ENCODE assay signal across 25 mouse cellular contexts in genomic region chr5:20669456-20669855, GRCm38 (mm10).
DNase-seq lines count a peak whose midpoint lies in the region; ATAC-seq lines count a peak whose summit lies in the region.
"Had no signal": no experiment of that assay in that cellular context is flagged by ENCODE, and none has a peak within 500 bp of the region (broad histone marks: within the 10 kb centered on the region; RNA-seq: fewer than 3 reads in every experiment).

No protein-coding gene starts in this region.

- ATAC-seq in forebrain, embryonic 11.5 days (replicated peaks; ENCODE audit: low FRiP score), result no peak
- no peak for ATAC-seq in forebrain, embryonic 14.5 days
- ATAC-seq in midbrain, embryonic 11.5 days (ENCODE audit: low FRiP score), result no peak
- ATAC-seq in midbrain, embryonic 14.5 days (ENCODE audit: low FRiP score, low TSS enrichment), result no peak
- ATAC-seq: activated CD4-positive, CD25-positive, alpha-beta regulatory T cell, adult 4 months; CD4-positive, CD25-positive, alpha-beta regulatory T cell, adult 4 months; forebrain, embryonic 15.5 days; forebrain, postnatal 0 days; Patski had no signal

- no peak overlapping the region for H3K9ac ChIP-seq in forebrain, embryonic 11.5 days (ENCODE audit: low read length)
- H3K9ac ChIP-seq in forebrain, embryonic 14.5 days (ENCODE audit: low read length), result no peak overlapping the region
- H3K9ac ChIP-seq in midbrain, embryonic 11.5 days (ENCODE audit: low read length), result no peak overlapping the region
- no peak overlapping the region for H3K9ac ChIP-seq in midbrain, embryonic 14.5 days (replicated peaks; ENCODE audit: low read length)
- H3K9ac ChIP-seq: embryonic facial prominence, embryonic 12.5 days; forebrain, embryonic 12.5 days; forebrain, embryonic 15.5 days; forebrain, postnatal 0 days had no signal

- H3K4me1 ChIP-seq in forebrain, embryonic 11.5 days (replicated peaks; ENCODE audit: control insufficient read depth, insufficient read depth, low read length), result no peaks in the 10 kb centered on the region
- H3K4me1 ChIP-seq in forebrain, embryonic 14.5 days (ENCODE audit: control insufficient read depth, insufficient read depth, low read length), result no peaks in the 10 kb centered on the region
- no peaks in the 10 kb centered on the region for H3K4me1 ChIP-seq in heart, embryonic 10.5 days
- no peaks in the 10 kb centered on the region for H3K4me1 ChIP-seq in midbrain, embryonic 11.5 days (ENCODE audit: control insufficient read depth, insufficient read depth, low read length)
- no peaks in the 10 kb centered on the region for H3K4me1 ChIP-seq in midbrain, embryonic 14.5 days (ENCODE audit: control insufficient read depth, insufficient read depth, low read length)
- H3K4me1 ChIP-seq: embryonic facial prominence, embryonic 12.5 days; forebrain, embryonic 12.5 days; forebrain, embryonic 15.5 days had no signal

- H3K36me3 ChIP-seq in forebrain, embryonic 11.5 days (ENCODE audit: control insufficient read depth, insufficient read depth, low read length), result no peaks in the 10 kb centered on the region
- H3K36me3 ChIP-seq in forebrain, embryonic 14.5 days (ENCODE audit: control insufficient read depth, insufficient read depth, low read length), result no peaks in the 10 kb centered on the region
- H3K36me3 ChIP-seq in heart, embryonic 10.5 days, result no peaks in the 10 kb centered on the region
- H3K36me3 ChIP-seq in midbrain, embryonic 11.5 days (ENCODE audit: control insufficient read depth, insufficient read depth, low read length), result no peaks in the 10 kb centered on the region
- no peaks in the 10 kb centered on the region for H3K36me3 ChIP-seq in midbrain, embryonic 14.5 days (ENCODE audit: control insufficient read depth, insufficient read depth, low read length)
- H3K36me3 ChIP-seq: embryonic facial prominence, embryonic 10.5 days; embryonic facial prominence, embryonic 12.5 days; forebrain, embryonic 12.5 days; forebrain, embryonic 15.5 days; G1E had no signal

- WGBS in forebrain, embryonic 11.5 days, result 80% methylated on average over 5 of the region's 5 CpGs
- WGBS in forebrain, embryonic 14.5 days, result 95% methylated on average over 5 of the region's 5 CpGs
- 72% methylated on average over 5 of the region's 5 CpGs for WGBS in heart, embryonic 10.5 days
- 90% methylated on average over 5 of the region's 5 CpGs for WGBS in midbrain, embryonic 11.5 days
- WGBS in midbrain, embryonic 14.5 days, result 92% methylated on average over 5 of the region's 5 CpGs

- no peak overlapping the region for H3K4me2 ChIP-seq in forebrain, embryonic 11.5 days (ENCODE audit: low read depth, low read length, severe bottlenecking)
- no peak overlapping the region for H3K4me2 ChIP-seq in forebrain, embryonic 14.5 days (ENCODE audit: low read length)
- H3K4me2 ChIP-seq in midbrain, embryonic 11.5 days, result no peak overlapping the region
- H3K4me2 ChIP-seq in midbrain, embryonic 14.5 days (ENCODE audit: low read length), result no peak overlapping the region
- H3K4me2 ChIP-seq: embryonic facial prominence, embryonic 12.5 days; forebrain, embryonic 12.5 days; forebrain, embryonic 15.5 days had no signal

- no peaks in the 10 kb centered on the region for H3K9me3 ChIP-seq in forebrain, embryonic 11.5 days (ENCODE audit: control insufficient read depth, low read length)
- no peaks in the 10 kb centered on the region for H3K9me3 ChIP-seq in forebrain, embryonic 14.5 days (replicated peaks; ENCODE audit: control insufficient read depth, low read length)
- H3K9me3 ChIP-seq in heart, embryonic 10.5 days, result no peaks in the 10 kb centered on the region
- H3K9me3 ChIP-seq in midbrain, embryonic 11.5 days (ENCODE audit: control insufficient read depth, low read length), result no peaks in the 10 kb centered on the region
- no peaks in the 10 kb centered on the region for H3K9me3 ChIP-seq in midbrain, embryonic 14.5 days (ENCODE audit: control insufficient read depth, low read length)
- H3K9me3 ChIP-seq: embryonic facial prominence, embryonic 10.5 days; embryonic facial prominence, embryonic 12.5 days; forebrain, embryonic 12.5 days; forebrain, embryonic 15.5 days; G1E had no signal

- no peak overlapping the region for H3K4me3 ChIP-seq in forebrain, embryonic 11.5 days (ENCODE audit: low read depth, low read length)
- H3K4me3 ChIP-seq in forebrain, embryonic 14.5 days (ENCODE audit: low read depth, low read length), result no peak overlapping the region
- H3K4me3 ChIP-seq in heart, embryonic 10.5 days, result no peak overlapping the region
- H3K4me3 ChIP-seq in midbrain, embryonic 11.5 days (ENCODE audit: low read depth, low read length), result no peak overlapping the region
- no peak overlapping the region for H3K4me3 ChIP-seq in midbrain, embryonic 14.5 days (replicated peaks; ENCODE audit: low read depth, low read length)
- H3K4me3 ChIP-seq: embryonic facial prominence, embryonic 10.5 days; embryonic facial prominence, embryonic 12.5 days; forebrain, embryonic 12.5 days; forebrain, embryonic 15.5 days had no signal

- H3K27ac ChIP-seq in forebrain, embryonic 11.5 days (ENCODE audit: low read depth, low read length), result no peak overlapping the region
- H3K27ac ChIP-seq in forebrain, embryonic 14.5 days (ENCODE audit: low read depth, low read length), result no peak overlapping the region
- no peak overlapping the region for H3K27ac ChIP-seq in heart, embryonic 10.5 days
- no peak overlapping the region for H3K27ac ChIP-seq in midbrain, embryonic 11.5 days (ENCODE audit: low read depth, low read length)
- no peak overlapping the region for H3K27ac ChIP-seq in midbrain, embryonic 14.5 days (replicated peaks; ENCODE audit: low read depth, low read length)
- H3K27ac ChIP-seq: embryonic facial prominence, embryonic 10.5 days; embryonic facial prominence, embryonic 12.5 days; forebrain, embryonic 12.5 days; forebrain, embryonic 15.5 days had no signal

- peak; percentile 4 for DNase-seq in forebrain, embryonic 11.5 days (ENCODE audit: low spot score)
- no peak for DNase-seq in forebrain, embryonic 14.5 days (ENCODE audit: low spot score)
- DNase-seq in heart, embryonic 10.5 days (ENCODE audit: low spot score), result peak; percentile 31
- no peak for DNase-seq in heart, postnatal 25 days (ENCODE audit: low spot score)
- DNase-seq in midbrain, embryonic 11.5 days (ENCODE audit: low spot score, missing footprints), result peak; percentile 77
- DNase-seq in midbrain, embryonic 14.5 days, result no peak
- DNase-seq: adrenal gland, adult 8-10 months; adrenal gland, postnatal 14 days; adrenal gland, postnatal 36 days; B cell, adult 2 months; cerebellum, adult 11-12 months; cerebellum, adult 2 months; cerebellum, adult 9-10 months; cerebellum, postnatal 10 days; cerebellum, postnatal 25 days; forebrain, postnatal 0 days had no signal

- no peaks in the 10 kb centered on the region for H3K27me3 ChIP-seq in forebrain, embryonic 11.5 days (ENCODE audit: control insufficient read depth, insufficient read depth, low read length)
- no peaks in the 10 kb centered on the region for H3K27me3 ChIP-seq in forebrain, embryonic 14.5 days (replicated peaks; ENCODE audit: control insufficient read depth, insufficient read depth, low read length)
- no peaks in the 10 kb centered on the region for H3K27me3 ChIP-seq in heart, embryonic 10.5 days (ENCODE audit: insufficient read depth, poor library complexity, severe bottlenecking)
- H3K27me3 ChIP-seq in midbrain, embryonic 11.5 days (ENCODE audit: control insufficient read depth, insufficient read depth, low read length), result no peaks in the 10 kb centered on the region
- H3K27me3 ChIP-seq in midbrain, embryonic 14.5 days (ENCODE audit: control insufficient read depth, insufficient read depth, low read length), result no peaks in the 10 kb centered on the region
- H3K27me3 ChIP-seq: CH12.LX; forebrain, embryonic 12.5 days; forebrain, embryonic 15.5 days; Patski had no signal

- intact Hi-C loops in heart, postnatal 25 days (cut with DNase I), result no loop called here

Comparison
In these comparisons a context has a peak if more than half of its experiments do, and no peak if none do; other contexts are left out.
1. DNase-seq: peak in forebrain, embryonic 11.5 days (single experiment), heart, embryonic 10.5 days (single experiment) and midbrain, embryonic 11.5 days (single experiment); none in forebrain, embryonic 14.5 days (single experiment), heart, postnatal 25 days (single experiment) and midbrain, embryonic 14.5 days (single experiment).